Mouse (Mus musculus) small intestine, adult 2 months (tissue): Measurements from ENCODE around the gene Fkbp3.

ENCODE experiments used
- CTCF ChIP-seq: fragments of 200-500 bp; IDR thresholded peaks from 2 replicates; pipeline ENCODE4 v1.5.1; 2012; ENCODE audit warnings: low read depth, mild to moderate bottlenecking, control low read depth, inconsistent platforms, low read length, moderate library complexity, mixed read lengths; ENCODE audit not compliant: insufficient replicate concordance, insufficient read length; ENCODE audit errors: extremely low read depth
- POLR2A ChIP-seq: fragments of 200-500 bp; IDR thresholded peaks from 2 replicates; pipeline ENCODE4 v1.6.1; 2012; ENCODE audit warnings: low read depth, mild to moderate bottlenecking, control low read depth, inconsistent platforms, low read length, moderate library complexity

DNA sequence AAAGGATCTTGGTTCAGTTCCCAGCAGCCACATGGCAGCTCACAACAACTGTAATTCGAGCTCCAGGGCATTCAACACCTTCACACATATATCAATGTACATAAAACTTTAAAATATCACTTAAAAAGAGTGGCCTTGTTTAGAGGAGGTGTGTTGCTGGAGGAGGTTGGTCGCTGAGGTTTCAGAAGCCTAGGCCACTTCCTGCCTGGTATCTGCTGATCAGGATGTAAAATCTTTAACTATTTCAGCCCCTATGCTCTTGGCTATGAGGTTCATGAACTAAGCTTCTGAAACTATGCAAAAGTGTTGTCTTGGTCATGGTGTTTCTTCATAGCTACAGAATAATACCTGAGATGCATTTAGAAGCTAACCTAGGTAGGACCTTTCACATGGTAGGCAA, 8.6 kb downstream of the Fkbp3 start:
- no peak for TF ChIP-seq CTCF
- TF ChIP-seq POLR2A, result no peak
